Mouse (Mus musculus) cortical plate, adult 2 months (tissue): ENCODE results near the gene Aanat.

ENCODE experiments used
- CTCF ChIP-seq: fragments of 200-500 bp; IDR thresholded peaks from 2 replicates; pipeline ENCODE4 v1.5.1; 2011; ENCODE audit warnings: mild to moderate bottlenecking, control low read depth, low read length; ENCODE audit not compliant: insufficient read depth; ENCODE audit errors: extremely low read depth
- POLR2A ChIP-seq: fragments of 200-500 bp; IDR thresholded peaks from 2 replicates; pipeline ENCODE4 v1.6.1; 2011; ENCODE audit warnings: mild to moderate bottlenecking, low read length, control low read depth; ENCODE audit not compliant: insufficient read depth; ENCODE audit errors: extremely low read depth

DNA sequence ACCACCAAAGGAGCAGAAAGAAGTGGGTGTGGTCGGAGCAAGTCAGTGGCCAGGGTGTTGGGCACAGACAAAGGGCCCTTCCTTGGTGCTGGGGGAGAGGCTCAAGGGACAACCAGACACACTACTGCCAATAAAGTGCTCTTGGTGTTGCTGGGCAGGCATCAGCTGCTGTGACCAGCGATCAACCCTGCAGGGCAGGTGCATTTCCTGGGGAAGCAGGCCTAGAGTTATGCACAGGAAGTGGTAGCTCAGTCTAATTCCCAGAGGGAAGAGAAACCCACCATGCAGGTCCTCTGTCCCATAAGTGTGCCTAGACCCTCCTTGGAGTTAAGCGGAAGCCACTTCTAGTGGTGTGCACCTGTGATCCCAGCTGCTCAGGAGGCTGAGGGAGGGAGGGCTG is 21.5 kb downstream of the Aanat start:
- TF ChIP-seq POLR2A (no peak), CTCF (no peak)
